Mouse (Mus musculus) cortical plate, adult 2 months (tissue): ENCODE measurements around the gene Pakap. TPM values are rescaled to one million over a fixed set of nuclear protein-coding genes. Genes with fewer than 3 reads are reported as not detected.

Experiments used
- H3K27ac ChIP-seq: fragments of 200-500 bp; 2 replicates; pipeline ENCODE4 v1.5.1; 2012; ENCODE audit warnings: low read length, control low read depth, inconsistent platforms; ENCODE audit not compliant: insufficient read depth
- H3K4me1 ChIP-seq: fragments of 200-500 bp; 2 replicates; pipeline ENCODE4 v1.6.1; 2011; ENCODE audit warnings: low read length; ENCODE audit not compliant: control insufficient read depth, insufficient read depth
- H3K4me3 ChIP-seq: fragments of 200-500 bp; 2 replicates; pipeline ENCODE4 v1.5.1; 2011; ENCODE audit warnings: mild to moderate bottlenecking, low read length, control low read depth; ENCODE audit not compliant: insufficient read depth
- CTCF ChIP-seq: fragments of 200-500 bp; IDR thresholded peaks from 2 replicates; pipeline ENCODE4 v1.5.1; 2011; ENCODE audit warnings: mild to moderate bottlenecking, control low read depth, low read length; ENCODE audit not compliant: insufficient read depth; ENCODE audit errors: extremely low read depth
- POLR2A ChIP-seq: fragments of 200-500 bp; IDR thresholded peaks from 2 replicates; pipeline ENCODE4 v1.6.1; 2011; ENCODE audit warnings: mild to moderate bottlenecking, low read length, control low read depth; ENCODE audit not compliant: insufficient read depth; ENCODE audit errors: extremely low read depth
- polyA plus RNA-seq: library from polyadenylated mRNA; depleted of rRNA; stranded (reverse); fragments of >200 nt; gene quantifications from 2 replicates; pipeline ENCODE4 v1.2.3, GENCODE M21; 2012

Gene Pakap
- polyA plus RNA-seq, 1 experiment: 7.5 TPM

DNA sequence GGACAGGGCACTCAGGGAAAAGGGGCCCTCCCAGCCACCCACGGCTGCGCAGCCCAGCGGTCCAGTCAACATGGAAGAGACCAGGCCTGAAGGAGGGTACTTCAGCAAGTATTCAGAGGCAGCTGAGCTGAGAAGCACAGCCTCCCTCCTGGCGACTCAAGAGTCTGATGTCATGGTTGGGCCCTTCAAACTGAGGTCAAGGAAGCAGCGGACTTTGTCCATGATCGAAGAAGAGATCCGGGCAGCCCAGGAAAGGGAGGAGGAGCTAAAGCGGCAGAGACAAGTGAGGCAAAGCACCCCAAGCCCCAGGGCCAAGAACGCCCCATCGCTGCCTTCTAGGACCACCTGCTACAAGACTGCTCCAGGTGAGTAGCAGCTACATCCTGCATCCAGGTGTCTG lies 288.7 kb downstream of the Pakap start:
- Histone ChIP-seq H3K27ac (no peak overlapping the region), H3K4me3 (no peak overlapping the region), H3K4me1 (no peaks in the 10 kb centered on the region)
- TF ChIP-seq CTCF (no peak), POLR2A (no peak)

DNA sequence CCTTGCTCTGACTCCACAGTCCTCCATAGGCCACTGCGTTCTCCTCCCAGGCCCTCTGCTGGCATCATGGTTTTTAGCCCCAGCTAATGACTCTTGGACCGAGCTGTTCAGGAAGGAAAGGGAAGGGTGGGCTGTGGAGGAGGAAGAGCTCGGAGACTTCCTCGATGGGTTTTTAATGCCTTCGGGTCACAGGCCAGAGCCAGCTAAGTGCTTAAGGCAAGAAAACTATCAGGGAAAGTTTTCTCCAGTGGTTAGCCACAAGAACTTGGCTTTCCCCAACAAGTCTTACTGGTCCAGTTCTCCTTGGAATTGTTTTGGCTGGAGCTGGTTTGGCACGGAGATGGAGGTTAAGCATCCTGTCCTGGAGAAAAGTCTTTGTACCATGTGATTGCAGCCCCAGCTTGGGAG lies 292.2 kb downstream of the Pakap start:
- no peak overlapping the region for H3K4me3 ChIP-seq
- no peak overlapping the region for H3K27ac ChIP-seq
- no peak for TF ChIP-seq POLR2A
- no peak for TF ChIP-seq CTCF
- H3K4me1 ChIP-seq: no peaks in the 10 kb centered on the region

GRCm38 (mm10) chr4:57861166-57861565 lies 293.2 kb downstream of the Pakap start:
- no peak for TF ChIP-seq POLR2A
- no peak for TF ChIP-seq CTCF
- no peak overlapping the region for H3K4me3 ChIP-seq
- H3K27ac ChIP-seq: no peak overlapping the region
- H3K4me1 ChIP-seq: peaks cover 4% of the 10 kb centered on the region

- H3K4me1 ChIP-seq: peaks cover 5% of the 10 kb centered on the region
Observed at GRCm38 (mm10) chr4:57861856-57862255, 293.9 kb downstream of the Pakap start.

DNA sequence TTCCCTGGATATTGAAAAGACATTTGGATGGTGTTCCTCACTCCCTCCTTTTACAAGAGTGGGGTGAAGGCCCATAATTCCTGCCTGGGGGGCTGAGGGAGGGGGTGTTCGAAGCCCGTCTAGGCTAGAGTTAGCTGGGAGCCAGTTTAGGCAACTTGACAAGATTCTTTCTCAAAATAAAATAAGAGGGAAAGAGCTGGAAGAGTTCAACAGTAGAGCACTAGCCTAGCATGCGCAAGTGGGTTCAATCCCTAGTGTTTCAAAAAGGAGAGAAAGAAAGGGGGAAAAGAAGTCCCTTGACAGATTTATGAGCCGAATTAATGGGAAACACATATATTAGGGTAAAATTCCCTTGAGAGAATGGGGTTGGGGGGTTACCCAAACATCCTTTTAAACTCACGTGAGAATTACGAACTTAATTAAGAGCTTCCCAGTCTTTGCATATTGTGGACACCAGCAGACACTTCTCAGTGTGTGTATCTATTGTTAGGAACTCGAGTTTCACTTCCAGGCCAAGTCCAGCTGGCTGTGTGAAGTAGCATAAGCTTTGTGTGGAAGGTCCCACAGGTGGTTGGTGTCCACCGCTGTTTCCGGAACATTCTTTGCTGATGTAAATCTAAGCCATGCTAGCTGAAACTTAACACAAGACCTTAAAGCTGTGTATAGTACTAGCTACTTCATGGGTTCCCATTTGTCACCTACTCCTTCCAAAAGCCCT lies 294.4 kb downstream of the Pakap start:
- Histone ChIP-seq H3K4me3 (no peak overlapping the region), H3K27ac (no peak overlapping the region), H3K4me1 (peaks cover 8% of the 10 kb centered on the region)
- TF ChIP-seq CTCF (no peak), POLR2A (no peak)

More at GRCm38 (mm10) chr4:57861856-57862255, 293.9 kb downstream of the Pakap start:
- H3K27ac ChIP-seq: no peak overlapping the region
- TF ChIP-seq POLR2A: no peak
- TF ChIP-seq CTCF: no peak
- H3K4me3 ChIP-seq: no peak overlapping the region

DNA sequence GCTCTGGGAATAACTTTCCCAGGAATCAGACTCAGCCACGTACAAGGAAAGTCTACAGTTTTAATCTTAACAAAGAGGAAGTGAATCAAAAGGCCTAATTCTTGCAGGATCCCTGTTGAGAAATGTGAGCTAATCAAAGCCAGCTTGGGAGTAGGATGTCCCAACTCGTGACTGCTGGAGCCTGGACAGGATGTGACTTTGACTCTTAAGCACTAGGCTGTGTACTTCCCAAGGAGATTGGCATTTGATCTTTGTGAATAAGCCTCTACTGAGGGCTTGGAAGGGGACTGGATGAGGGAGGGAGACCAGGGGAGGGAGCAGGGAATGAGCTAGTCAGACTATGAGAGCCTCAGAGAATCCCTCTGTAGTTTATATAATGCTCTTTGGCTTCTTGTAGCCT lies 298.1 kb downstream of the Pakap start:
- Histone ChIP-seq H3K27ac (no peak overlapping the region), H3K4me3 (no peak overlapping the region), H3K4me1 (peaks cover 8% of the 10 kb centered on the region)
- no peak for TF ChIP-seq POLR2A
- TF ChIP-seq CTCF: no peak

- Histone ChIP-seq H3K4me3 (no peak overlapping the region), H3K27ac (no peak overlapping the region), H3K4me1 (peaks cover 8% of the 10 kb centered on the region)
- TF ChIP-seq CTCF (no peak), POLR2A (no peak)
Observed at GRCm38 (mm10) chr4:57866990-57867389, 299.0 kb downstream of the Pakap start.

DNA sequence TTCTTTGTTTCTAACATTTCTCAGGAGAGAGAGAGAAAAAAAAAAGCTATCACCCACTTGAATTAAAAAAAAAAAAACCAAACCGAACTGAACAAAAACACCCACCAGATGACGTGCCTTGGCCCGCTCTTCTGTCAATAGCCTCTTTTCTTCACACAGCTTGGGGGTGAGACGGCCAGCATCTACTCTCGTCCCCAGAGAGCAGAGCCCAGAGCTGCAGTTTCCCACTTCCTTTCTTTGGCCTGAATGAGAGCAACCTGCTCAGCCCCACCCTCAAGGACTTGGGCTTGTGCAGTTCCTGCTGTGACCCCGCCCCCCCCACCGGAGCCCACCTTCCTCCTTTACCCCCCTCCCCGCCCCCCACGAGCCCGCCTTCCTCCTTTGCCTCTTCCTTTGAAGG lies 299.5 kb downstream of the Pakap start:
- Histone ChIP-seq H3K27ac (no peak overlapping the region), H3K4me3 (no peak overlapping the region), H3K4me1 (peaks cover 8% of the 10 kb centered on the region)
- no peak for TF ChIP-seq POLR2A
- no peak for TF ChIP-seq CTCF

DNA sequence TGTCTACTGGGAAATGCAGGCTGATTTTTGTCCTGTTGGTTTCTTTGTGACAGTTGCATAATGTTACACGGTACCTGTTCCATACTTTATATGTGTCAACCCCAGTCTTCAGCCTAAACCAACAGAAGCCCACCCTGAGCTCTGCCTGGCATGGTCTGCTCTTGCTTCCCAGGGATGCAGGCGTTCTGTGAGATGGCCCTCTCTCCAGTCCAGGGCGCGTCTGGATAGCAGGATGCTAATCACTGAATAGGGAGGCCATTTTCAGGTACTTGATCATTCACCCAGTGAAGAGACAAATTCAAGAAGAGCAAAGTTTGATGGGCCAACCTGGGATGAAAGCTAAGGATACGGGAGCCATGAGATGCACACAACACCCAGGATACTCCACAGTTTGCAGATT lies 311.2 kb downstream of the Pakap start:
- TF ChIP-seq POLR2A (no peak), CTCF (no peak)
- no peak overlapping the region for H3K27ac ChIP-seq
- no peaks in the 10 kb centered on the region for H3K4me1 ChIP-seq
- no peak overlapping the region for H3K4me3 ChIP-seq

GRCm38 (mm10) chr4:57879804-57880357 lies 311.9 kb downstream of the Pakap start:
- H3K27ac ChIP-seq: no peak overlapping the region
- no peak overlapping the region for H3K4me3 ChIP-seq
- TF ChIP-seq POLR2A (no peak), CTCF (peak; percentile 89)
- no peaks in the 10 kb centered on the region for H3K4me1 ChIP-seq
